Mouse (Mus musculus) mature B cell (primary cell): ENCODE measurements around the gene Fosl2.

Source experiments
- in situ Hi-C: fragments of 300-500 bp; cut with MboI; formaldehyde crosslinking; loops from 2 replicates; pipeline ENCODE4 v1.14.3; 2019

Gene Fosl2

GRCm38 (mm10) chr5:32133549-32134004 is 2.0 kb upstream of the Fosl2 start:
- in situ Hi-C loops = loop anchor here (10.0 kb wide), 2 partner anchors 439 to 559 kb away; partner anchors contain the start of genes Babam2 and Rbks

- in situ Hi-C loops = loop anchor here (10.0 kb wide), 2 partner anchors 439 to 559 kb away; partner anchors contain the start of genes Babam2 and Rbks
These were observed 1.4 kb upstream of the Fosl2 start for GRCm38 (mm10) chr5:32134051-32134732.

GRCm38 (mm10) chr5:32134903-32135335 is 682 bp upstream of the Fosl2 start:
- in situ Hi-C loops = loop anchor here (10.0 kb wide), 2 partner anchors 440 to 560 kb away; partner anchors contain the start of genes Babam2 and Rbks

- in situ Hi-C loops = loop anchor here (10.0 kb wide), 2 partner anchors 442 to 562 kb away; partner anchors contain the start of genes Babam2 and Rbks
These were observed 781 bp downstream of the Fosl2 start for GRCm38 (mm10) chr5:32136301-32136863.

- in situ Hi-C loops = loop anchor here (10.0 kb wide), 2 partner anchors 442 to 562 kb away; partner anchors contain the start of genes Babam2 and Rbks
These were observed 1.5 kb downstream of the Fosl2 start for GRCm38 (mm10) chr5:32137106-32137522.

GRCm38 (mm10) chr5:32138446-32139195 is 3.0 kb downstream of the Fosl2 start:
- in situ Hi-C loops = loop anchor here (10.0 kb wide), 2 partner anchors 444 to 564 kb away; partner anchors contain the start of genes Babam2 and Rbks

GRCm38 (mm10) chr5:32139516-32140037 is 4.0 kb downstream of the Fosl2 start:
- in situ Hi-C loops = loop anchor here (10.0 kb wide), 2 partner anchors 445 to 565 kb away; partner anchors contain the start of genes Babam2 and Rbks

- in situ Hi-C loops = no loop called here
These were observed 6.3 kb downstream of the Fosl2 start for GRCm38 (mm10) chr5:32141899-32142298.

GRCm38 (mm10) chr5:32143433-32143970 is 7.9 kb downstream of the Fosl2 start:
- in situ Hi-C loops = no loop called here

GRCm38 (mm10) chr5:32146281-32146680 is 10.7 kb downstream of the Fosl2 start:
- in situ Hi-C loops = no loop called here

GRCm38 (mm10) chr5:32148593-32148992 is 13.0 kb downstream of the Fosl2 start:
- in situ Hi-C loops = no loop called here

GRCm38 (mm10) chr5:32151244-32151643 is 15.6 kb downstream of the Fosl2 start:
- in situ Hi-C loops = no loop called here

GRCm38 (mm10) chr5:32152725-32153417 is 17.3 kb downstream of the Fosl2 start:
- in situ Hi-C loops = no loop called here

GRCm38 (mm10) chr5:32153418-32153740 is 17.8 kb downstream of the Fosl2 start:
- in situ Hi-C loops = no loop called here

GRCm38 (mm10) chr5:32153791-32154490 is 18.3 kb downstream of the Fosl2 start:
- in situ Hi-C loops = no loop called here

- in situ Hi-C loops = no loop called here
These were observed 19.5 kb downstream of the Fosl2 start for GRCm38 (mm10) chr5:32154931-32155688.

- in situ Hi-C loops = no loop called here
These were observed 20.3 kb downstream of the Fosl2 start for GRCm38 (mm10) chr5:32155927-32156326.

- in situ Hi-C loops = no loop called here
These were observed 28.0 kb downstream of the Fosl2 start for GRCm38 (mm10) chr5:32163478-32164043.

- in situ Hi-C loops = no loop called here
These were observed 36.6 kb downstream of the Fosl2 start for GRCm38 (mm10) chr5:32172188-32172587.
